Mouse (Mus musculus) frontal cortex, postnatal 14 days (tissue): Measurements from ENCODE around the gene Calu.

Experiments used
- DNase-seq, 2 experiments: peaks; one replicate each; pipeline ENCODE4 v3.0.0; 2022; ENCODE audit warnings: low spot score in 2 of 2

The Calu gene

GRCm38 (mm10) chr6:29420596-29420995, 72.7 kb downstream of the Calu start:
- DNase-seq, result no peak

- DNase-seq, result no peak
These were observed 77.2 kb downstream of the Calu start for GRCm38 (mm10) chr6:29425118-29425517.

DNA sequence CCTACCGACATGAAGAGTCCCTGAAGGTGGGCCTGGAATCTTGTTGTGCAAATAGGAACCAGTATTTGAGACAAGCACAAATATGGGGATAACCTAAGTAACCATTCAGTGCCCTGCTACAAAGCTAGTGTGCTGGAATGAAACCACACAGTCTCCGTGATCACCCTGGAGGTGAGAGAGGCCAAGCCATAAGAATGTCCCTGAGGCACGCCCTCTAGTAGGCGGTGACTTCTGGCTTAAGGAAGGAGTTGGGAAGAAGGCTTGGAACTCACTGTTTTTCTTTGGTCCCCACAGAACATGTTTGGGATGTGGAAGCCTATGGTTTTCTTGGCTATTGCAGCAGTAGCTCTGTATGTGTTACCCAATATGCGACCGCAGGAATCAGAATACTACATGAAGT, 78.5 kb downstream of the Calu start:
- no peak for DNase-seq
